Mouse (Mus musculus) right cerebral cortex, postnatal 10 days (tissue): ENCODE results near the gene Nln.

Experiments
- DNase-seq, 2 experiments: peaks; one replicate each; pipeline ENCODE4 v3.0.0; 2021; ENCODE audit warnings: low spot score in 2 of 2

Gene Nln

DNA sequence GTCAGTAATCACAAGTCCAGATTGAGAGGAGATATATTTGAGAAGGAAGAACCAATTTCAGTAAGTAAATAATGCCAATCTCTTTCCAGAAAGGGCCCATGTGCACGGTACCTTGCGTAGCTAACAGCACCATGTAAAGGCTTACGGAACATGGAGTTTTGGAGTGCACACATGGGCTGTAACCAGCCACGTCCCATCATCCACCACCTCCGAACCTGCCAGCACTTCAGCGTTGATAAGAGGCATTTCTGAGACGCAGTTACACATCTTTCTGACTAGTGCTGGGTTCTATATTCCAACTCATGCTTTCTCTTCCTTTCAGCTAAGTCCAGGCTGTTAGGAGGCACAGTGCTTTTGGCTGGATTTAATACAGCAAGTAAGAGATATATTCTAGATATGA lies 12.2 kb downstream of the Nln start:
- no peak for DNase-seq

DNA sequence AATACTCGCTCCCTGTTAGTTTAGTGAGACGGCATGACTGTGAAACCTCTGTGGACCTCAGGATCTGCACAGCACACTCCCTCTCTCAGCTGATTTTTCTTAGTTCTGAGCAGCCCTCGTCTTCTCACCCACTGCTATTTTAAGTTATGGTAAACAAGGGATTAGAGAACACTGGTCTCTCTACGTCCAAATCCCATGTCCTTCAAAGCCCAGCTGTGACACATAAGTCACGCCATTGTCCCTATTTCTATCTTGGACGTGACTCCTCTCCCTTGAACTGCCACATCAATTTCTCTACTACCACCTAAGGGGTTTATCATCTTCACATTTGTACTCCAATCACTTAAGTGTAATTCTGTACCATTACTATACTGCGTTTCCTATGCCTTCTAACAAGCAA lies 13.5 kb downstream of the Nln start:
- DNase-seq = no peak

DNA sequence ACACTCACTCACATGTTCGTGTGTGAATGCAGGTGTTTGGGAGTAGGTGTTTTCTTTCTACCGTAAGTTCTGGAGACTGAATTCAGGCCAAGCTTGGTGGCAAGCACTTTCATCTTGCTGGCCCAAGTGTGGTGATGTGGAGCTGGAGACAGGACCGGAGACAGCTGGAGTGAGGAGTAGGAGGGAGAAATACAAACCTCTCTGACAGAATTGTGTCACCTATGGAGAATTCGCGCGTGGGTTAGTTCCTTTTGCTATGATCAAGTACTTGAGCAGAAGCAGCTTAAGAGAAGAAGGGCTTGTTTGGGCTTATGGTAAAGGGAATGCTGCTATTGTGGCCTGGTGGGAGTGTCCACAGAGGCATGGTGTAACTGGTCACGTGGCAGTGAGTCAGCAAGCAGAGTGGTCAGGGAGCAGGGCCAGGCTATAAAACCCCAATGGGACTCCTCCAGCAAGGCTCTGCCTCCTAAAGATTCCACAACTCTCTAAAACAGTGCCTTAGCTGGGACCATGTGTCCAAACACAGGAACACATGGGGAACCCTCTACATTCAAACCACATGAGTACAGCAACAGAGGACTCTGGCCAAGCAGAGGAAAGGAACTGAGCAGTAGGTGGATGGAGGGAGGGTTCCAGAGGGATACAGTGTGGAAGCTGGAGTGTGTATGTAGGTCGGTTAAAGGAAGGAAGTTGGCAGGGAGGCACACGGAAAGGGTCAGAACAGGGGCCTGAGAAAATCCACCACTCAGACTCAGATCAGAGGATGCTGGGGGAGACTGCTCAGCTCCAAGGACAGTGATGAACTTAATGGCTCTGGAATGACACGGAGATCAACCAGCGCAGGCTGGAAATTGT lies 14.7 kb downstream of the Nln start:
- DNase-seq = no peak

DNA sequence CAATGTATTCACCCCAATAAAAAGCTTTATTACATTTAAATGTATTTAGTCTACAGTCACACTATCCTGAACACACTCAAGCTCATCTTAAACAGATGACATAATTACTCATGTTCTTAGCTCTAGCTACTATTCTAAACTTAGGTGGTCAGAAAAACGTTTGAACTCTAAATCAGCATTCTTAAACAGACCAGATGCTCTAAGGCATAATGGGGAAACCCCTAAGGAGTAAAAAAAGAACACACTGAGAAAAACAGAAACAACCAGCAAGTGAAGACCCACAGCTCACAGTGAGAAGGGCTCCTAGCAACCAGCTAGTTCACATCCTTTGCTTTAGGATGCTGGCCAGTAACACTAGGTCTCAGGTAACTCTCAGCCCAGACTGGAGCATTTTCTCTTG lies 17.7 kb downstream of the Nln start:
- DNase-seq = no peak

DNA sequence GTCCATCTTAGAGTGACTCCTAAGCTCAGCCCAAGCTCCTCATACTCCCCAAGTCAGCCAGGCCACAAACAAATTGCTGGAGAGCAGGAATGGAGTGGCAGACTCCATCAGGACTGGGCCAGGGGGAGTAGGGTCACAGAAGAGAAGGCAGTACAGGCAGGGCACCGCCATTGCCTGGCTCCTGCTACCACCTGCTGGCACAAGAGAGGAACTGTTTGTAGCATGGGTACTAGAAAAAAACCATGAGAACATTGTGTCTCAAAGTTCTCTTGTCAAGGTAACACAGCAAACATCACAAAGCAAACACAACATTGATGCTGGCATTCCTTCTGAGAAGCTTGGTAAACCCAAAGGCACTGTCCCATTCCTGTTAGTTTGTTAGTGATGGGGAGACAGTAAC lies 20.0 kb downstream of the Nln start:
- DNase-seq = peak; percentile 42 to 54

DNA sequence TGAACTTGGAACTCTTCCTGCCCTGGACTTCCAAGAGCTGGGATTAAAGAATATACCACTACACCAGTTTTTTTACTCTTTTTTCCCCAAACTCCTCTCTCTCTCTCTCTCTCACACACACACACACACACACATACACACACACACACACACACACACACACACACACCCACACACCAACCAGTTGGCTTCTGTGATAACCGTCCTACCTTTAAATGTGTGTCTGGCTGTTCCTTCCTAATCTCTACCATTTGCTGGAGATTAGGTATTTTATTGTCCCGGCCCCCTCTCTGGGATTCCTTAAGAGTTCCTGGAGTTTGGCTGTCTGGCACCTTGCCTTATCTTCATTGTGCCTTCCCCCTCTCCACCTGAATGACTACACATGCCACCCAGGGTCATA lies 24.8 kb downstream of the Nln start:
- DNase-seq = no peak

DNA sequence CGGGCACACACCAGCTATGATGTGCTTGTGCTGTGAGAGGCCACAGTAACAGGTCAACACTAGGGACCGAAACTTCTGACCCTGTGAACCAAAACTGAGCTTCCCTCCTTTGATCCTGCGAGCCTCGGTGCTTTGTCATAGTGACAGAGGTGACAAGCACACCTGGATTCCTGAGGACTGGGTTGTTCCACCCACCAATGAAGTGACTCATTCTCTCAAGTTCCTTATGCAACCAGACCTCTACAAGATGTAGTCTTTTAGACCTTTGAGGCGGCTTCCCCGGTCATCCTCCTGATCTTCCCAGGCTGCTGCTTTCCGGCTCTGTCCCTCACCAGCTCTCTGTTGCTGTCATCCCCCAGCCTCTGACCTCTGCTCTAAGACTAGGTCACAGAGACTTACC lies 26.9 kb downstream of the Nln start:
- no peak for DNase-seq

DNA sequence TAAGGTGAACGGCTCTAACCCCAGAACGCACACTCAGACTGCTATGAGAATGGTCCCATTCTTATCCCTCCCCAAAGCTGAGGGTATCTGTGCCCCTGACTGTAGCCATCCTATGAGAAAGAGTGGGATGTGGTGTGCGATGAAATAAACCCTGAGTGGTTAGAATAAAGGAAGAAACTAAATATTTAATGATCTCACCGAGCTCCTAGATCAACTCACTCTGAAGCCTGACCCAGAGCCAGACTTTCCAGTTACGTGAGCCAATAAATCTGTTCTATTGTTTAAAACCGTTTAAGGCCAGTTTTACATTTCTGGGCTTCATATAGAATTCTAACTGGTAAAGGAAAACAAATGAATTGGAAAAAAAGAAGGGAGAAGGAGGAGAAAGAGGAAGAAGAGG lies 32.4 kb downstream of the Nln start:
- no peak for DNase-seq

DNA sequence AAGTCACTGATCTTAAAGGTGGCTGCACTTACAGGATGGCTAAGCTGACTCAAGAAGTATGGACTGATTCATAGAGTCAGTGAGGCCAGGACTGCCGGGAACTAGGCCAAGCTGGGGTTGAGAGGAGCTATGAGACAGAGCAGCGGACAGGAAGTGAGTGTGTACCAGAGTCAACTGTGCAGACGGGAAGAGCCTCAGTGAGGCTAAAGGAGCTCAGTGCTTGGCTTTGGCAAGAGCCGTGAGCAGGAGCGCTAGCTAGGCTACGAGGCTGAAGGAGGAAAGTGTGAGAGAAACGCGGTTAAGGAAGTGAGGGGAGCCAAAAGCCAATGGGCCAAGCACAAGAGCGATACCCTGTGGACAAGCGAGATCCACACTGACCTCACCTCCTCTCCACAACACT lies 34.7 kb downstream of the Nln start:
- DNase-seq = no peak

DNA sequence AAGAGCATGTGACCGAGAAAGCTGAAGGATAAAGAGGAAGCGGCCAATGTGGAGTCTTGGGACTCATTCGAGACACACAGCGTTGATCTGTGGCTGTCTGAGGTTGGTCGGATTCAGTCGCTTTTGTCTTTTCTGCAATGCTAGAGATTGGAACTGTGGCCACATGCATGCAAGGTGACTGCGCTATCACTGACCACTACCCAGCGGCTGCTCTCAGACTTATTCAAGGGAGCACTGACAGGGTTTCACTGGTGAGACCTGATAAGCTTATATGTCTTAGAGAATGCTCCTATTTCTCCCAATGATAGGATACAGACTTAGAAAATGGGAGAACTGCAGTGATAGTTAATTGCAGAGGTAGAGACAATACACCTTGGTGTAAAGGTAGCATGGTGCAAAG lies 35.2 kb downstream of the Nln start:
- no peak for DNase-seq

DNA sequence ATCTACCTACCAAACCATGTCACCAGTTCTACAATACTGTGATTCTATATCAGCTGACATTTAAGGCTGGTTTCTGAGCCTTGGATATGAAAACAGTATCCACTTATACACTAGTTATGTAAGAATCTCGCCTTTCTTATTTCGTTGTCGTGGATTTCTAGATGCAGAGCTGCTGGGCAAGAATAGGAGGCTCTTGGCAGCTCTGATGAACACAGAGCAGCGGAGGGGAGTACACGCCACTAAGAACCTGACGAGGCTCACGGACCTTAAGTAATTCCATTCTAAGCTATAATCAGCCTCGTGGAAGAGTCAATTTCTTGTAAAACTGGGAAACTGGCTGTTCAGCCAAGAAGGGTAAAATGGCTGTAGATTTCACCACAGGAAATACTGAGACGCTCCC lies 37.1 kb downstream of the Nln start:
- DNase-seq = no peak

DNA sequence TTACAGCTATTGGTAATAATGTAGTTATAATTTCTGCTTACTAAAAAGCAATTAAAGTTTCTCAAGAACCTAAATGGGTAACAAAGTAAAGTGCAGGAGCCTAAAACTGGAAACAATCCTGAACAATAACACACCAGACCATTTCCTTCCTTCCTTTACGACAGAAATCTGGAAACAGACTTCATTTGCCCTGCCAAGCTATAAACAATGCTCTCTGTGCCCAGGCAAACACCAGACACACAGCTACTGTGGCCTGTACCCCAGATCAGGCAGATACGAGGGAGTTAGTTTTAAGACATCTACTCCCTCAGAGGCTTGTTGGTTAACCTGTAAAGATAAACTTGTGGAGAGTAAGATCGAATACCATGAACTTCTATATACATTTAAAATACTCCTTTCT lies 38.7 kb downstream of the Nln start:
- no peak for DNase-seq

DNA sequence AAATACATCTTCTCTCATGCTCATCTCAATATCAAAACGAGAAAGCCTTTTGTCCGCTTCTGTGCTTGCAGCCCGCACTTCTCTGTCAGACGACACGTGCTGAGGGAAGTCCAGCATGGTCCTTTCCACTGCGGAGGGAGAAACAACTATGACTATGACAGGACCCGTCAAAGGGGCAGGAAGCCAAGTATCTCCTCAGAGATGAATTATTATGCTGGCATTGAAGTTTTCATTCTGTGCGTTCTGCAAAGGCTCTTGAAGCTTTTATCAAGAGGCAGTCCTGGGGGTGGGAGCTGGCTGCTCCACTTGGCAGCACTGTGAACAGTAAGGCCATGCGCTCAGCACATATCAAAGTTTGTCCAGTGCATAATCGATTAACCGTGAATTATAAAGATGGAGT lies 40.2 kb downstream of the Nln start:
- no peak for DNase-seq

DNA sequence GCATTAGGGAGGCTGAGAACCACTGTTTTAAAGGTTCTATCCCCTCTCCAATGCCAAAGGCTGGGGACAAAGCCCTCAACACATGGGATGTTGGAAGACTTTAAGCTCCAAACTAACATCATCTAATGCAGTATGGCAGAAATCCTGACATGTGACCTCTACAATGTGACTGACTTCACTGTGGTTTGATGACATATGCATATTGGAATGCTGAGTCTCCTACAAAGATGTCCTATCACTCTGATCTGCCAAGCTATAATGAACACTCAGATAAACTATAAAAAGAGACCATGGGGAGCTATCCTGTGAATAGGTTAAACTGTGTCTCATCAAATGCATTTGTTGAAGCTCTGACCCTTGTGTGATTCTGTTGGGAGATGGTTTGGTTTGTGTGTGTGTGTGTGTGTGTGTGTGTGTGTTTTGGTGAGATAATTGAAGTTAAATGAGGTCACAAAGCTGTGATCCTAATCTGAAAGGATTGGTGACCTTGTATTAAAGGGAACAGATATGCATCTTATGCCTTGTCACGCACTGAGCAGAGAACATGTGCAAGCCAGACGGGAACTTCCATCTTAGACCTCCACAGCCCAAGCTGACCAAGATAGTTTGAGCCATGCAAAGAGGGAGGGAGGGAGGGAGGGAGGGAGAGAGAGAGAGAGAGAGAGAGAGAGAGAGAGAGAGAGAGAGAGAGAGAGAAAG lies 43.6 kb downstream of the Nln start:
- no peak for DNase-seq

DNA sequence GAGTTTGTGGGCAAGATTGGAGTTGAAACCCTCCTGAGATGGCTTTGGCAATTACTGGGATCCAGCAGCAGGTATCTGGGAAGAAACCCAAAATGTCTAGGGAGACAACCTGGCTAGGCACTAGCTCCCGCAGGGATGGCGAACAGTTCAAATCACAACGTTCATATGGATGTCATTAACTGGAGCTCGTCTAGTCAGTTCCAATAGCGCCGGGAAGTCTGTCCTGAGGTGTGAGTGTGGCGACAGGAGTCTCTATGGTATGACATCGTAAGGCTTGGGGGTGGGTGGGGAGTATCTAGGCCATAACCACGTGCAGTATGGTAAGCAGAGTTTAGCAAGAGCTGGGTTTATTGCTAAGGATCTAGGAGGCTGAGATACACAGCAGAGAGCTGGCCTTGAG lies 46.4 kb downstream of the Nln start:
- no peak for DNase-seq

DNA sequence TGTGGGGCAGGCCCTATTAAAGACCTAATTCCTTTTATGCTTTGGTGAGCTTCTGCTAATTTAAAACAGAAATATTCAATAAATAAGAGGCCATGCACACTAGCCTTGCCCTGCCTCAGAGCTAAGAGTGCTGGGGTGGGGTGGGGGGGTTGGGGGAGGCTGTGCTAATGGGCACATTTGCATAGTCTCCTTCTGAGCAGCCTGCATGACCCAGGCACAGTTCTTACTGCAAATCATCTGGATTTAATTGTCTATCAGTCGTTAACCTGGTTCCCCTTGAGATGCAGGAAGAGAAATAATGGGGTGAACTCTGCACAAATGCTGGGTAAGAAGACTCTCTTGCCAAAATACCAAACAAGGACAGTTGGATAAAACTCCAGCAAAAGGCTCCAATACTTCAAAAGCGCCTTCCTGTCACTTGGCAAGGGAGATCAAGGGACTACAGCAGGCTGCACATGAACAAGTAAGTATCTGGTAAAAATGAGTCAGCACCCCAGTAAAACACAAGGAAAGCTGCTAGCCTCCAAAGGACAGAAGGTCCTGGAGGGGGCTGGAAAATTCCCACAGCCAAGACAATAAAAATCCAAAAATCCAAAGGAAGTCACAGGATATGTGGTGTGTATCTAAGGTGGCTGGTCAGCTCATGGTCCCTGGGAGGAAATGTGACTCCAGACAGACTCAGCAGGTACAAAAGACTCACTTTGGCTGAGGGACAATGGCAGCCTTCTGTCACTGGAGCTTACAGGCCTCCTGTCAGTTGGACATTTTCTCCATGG lies 47.3 kb downstream of the Nln start:
- no peak for DNase-seq

DNA sequence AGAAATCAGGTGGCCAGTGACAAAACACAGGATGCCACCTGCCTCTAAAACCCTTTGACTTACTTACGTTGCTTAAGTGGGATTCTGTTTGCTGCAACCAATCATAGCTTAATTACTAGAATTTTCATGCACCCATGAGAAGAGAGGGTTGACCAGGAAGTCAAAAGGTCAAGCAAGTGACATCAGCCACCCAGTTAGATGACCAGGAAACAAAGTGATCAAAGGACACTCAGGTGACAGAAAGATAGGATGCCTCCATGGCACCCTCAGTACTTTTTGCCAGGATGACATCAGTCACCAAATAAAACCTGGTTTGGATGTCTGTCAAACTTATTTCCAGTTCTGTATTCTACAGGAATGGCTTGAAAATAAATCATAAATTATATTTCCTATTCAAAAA lies 49.2 kb downstream of the Nln start:
- DNase-seq = no peak

DNA sequence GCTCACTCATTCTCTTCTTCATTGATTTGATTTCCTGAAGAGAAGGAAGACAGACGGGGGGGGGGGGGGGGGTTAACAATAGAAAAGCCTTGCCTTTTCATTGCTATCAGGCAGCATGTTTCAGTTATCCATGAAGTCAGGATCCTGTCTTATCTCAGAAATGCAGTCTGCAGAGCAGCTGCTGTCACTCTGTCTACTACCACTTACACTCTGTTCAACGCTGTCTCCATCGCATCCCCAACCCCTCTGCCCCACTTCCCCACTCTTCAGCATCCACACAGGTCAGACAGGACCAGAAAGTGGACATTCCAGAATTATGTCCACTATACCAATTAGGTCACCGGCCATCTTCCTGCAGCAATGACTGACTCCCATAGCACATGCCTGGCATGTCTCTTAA lies 49.9 kb downstream of the Nln start:
- no peak for DNase-seq

DNA sequence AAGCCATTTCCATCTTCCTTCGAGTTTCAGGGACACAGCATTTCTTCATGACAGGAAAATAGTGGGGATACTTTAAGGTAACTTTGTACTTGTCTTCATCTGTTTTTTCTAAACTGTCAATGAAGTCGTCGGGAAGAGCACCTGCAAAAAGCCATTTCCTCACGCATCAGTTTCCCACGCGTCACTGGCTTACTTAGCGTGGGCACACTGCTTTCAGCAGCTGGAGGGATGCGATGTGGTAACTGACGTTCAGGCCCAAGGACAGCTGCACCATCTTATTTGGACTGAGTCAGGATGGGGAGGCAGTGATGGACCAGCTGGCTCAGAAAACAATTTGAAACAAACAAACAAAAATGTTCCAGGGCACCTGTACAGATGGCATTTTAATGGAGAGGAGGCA lies 50.7 kb downstream of the Nln start:
- DNase-seq = no peak

DNA sequence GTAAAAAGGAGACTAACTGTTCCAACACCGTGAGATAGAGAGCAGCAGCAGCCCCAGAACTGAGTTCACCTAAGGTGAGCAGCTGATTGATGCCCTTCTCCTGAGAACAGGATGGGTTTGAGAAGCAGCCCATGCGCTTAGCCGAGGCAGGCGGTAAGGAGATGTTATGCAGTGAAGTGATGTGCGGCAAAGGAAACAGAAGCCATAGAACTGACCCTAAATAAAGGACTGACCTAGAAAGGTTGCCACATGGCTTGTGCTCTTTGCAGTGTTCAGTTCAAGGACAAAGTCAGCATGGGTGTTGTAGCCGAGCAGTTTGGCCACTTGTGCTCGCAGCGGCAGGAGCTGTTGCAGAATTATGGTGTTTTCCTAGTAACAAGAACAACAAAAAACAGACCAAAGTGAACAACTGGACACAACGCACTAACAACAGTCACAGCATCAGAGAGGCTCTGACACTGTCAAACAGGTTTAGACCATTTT lies 57.1 kb downstream of the Nln start:
- no peak for DNase-seq

DNA sequence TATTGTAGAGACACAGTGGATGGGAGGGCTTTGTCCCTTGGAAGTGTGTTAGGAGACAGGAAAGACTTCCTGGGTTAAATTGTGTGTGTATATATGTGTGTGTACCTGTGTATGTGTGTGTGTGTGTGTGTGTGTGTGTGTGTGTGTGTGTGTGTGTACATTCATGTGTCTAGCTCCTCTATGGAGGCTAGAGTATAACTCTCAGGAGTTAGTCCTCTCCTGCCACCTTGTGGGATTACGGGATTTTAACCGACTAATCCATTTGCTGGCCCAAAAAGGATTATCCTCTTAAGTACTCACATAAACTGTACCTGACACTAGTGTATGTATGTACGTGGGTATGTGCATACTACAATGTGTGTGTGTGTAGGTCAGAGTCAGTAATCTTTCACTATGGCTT lies 60.6 kb downstream of the Nln start:
- DNase-seq = peak; percentile 38 to 53

DNA sequence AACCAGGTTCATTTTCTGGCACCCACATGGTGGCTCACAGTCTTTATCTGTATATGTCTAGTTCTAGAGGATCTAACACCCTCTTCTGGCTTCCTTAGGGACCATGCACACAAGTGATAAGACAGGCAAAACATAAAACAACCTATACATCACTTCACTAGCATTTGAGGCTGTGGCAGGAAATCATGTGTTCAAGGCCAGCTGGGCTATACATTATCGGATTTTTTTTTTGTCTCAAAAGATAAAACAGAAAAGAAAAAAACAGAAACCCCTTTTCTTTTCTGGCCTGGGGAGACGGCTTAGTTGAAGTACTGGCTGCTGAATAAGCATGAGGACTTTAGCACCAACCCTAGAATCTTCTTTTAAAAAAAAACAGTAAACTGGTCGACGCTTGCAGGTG lies 64.3 kb downstream of the Nln start:
- no peak for DNase-seq

DNA sequence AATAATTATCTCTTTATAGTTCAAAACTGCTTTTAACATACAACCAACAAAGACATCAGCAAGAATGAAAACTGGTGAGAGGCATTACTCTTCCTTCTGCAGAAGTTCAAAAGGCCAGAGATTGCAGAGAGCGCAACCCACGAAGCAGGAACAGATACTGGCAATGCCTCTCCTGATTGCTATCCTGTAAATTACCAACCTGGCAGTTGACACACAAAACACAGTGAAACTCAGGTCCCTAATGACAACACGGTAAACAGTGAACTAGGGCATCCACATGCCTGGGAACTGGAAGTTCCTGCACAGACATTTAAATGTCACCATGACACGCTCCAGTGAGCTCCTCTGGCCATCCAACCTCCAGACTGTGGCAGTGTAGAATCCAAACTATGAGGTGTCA lies 65.1 kb downstream of the Nln start:
- no peak for DNase-seq
